Mouse (Mus musculus): ENCODE measurements around the gene Vmn1r234. TPM values are rescaled to one million over a fixed set of nuclear protein-coding genes. Genes with fewer than 3 reads are reported as not detected.

The Vmn1r234 gene
- not detected for polyA plus RNA-seq (2017; shearing (Covaris generic))

DNA sequence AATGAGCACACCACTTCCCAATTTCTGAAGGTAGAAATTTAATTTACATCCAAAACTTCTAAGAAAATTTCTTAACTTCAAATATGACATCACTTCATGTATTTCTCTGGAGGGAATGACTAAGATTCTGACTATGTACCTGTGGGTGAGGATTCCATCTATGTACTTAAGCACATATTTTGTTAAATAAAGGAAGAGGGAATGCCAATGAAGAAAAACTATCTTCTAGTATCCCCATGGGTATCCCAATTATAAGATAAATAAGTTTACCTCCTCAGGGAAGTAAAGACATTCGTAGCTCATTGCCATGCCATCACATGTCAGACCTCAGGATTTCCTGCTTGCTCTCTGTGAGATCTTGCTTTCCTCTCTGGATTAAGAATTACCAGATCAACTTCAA, at the start of gene Vmn1r234:
Gene Vmn1r234, plus strand, starts transcription at position 301 of the 400 bp plus-strand sequence.

GRCm38 (mm10) chr17:21256111-21256510, 30.2 kb downstream of the Vmn1r234 start, which contains the start of gene Vmn1r235:
Gene Vmn1r235, plus strand, starts transcription at chr17:21256411.

GRCm38 (mm10) chr17:21282642-21283041, 56.8 kb downstream of the Vmn1r234 start, which contains the start of gene Vmn1r236:
Gene Vmn1r236, plus strand, starts transcription at chr17:21282942.

Other genes starting within 250 kb of the Vmn1r234 start
- gene Vmn1r233, start 229.6 kb upstream of the Vmn1r234 start, polyA plus RNA-seq (2017; shearing (Covaris generic)) = 0.07 TPM
- 23.7 TPM for gene Zfp160, start 217.2 kb upstream of the Vmn1r234 start, polyA plus RNA-seq (2017; shearing (Covaris generic))
- not detected for gene Vmn1r235, start 30.3 kb downstream of the Vmn1r234 start, polyA plus RNA-seq (2017; shearing (Covaris generic))
- gene Vmn1r236, start 56.9 kb downstream of the Vmn1r234 start, polyA plus RNA-seq (2017; shearing (Covaris generic)) = not detected
- gene Vmn1r237, start 85.8 kb downstream of the Vmn1r234 start, polyA plus RNA-seq (2017; shearing (Covaris generic)) = not detected
- gene Zfp677, start 157.7 kb downstream of the Vmn1r234 start, polyA plus RNA-seq (2017; shearing (Covaris generic)) = 22.2 TPM
- 11.7 TPM for gene Zfp54, start 197.1 kb downstream of the Vmn1r234 start, polyA plus RNA-seq (2017; shearing (Covaris generic))
- 48.7 TPM for gene Zfp51, start 224.3 kb downstream of the Vmn1r234 start, polyA plus RNA-seq (2017; shearing (Covaris generic))

Measured in inflammation-experienced regulatory T-cells, adult 16 weeks (primary cell).